Mouse (Mus musculus): ENCODE results near the gene Piezo1.

The Piezo1 gene

DNA sequence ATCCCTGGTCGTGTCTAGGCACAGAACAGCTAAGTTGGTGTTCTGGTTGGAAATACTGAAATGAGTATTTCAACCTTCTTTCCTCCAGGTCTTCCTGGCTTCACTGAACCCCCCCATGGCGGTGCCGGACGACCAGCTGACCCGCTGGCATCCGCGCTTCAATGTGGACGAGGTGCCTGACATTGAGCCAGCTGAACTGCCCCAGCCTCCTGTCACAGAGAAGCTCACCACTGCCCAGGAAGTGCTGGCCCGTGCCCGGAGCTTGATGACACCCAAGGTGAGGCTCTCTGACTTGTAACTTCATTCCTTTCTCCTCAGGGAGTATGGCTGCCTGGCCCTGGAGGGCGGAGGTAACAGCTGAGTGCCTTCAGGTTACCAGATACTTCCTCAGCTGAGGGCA lies 20.0 kb upstream of the Piezo1 start:
- no peak for DNase-seq (ENCODE audit: low spot score)

DNA sequence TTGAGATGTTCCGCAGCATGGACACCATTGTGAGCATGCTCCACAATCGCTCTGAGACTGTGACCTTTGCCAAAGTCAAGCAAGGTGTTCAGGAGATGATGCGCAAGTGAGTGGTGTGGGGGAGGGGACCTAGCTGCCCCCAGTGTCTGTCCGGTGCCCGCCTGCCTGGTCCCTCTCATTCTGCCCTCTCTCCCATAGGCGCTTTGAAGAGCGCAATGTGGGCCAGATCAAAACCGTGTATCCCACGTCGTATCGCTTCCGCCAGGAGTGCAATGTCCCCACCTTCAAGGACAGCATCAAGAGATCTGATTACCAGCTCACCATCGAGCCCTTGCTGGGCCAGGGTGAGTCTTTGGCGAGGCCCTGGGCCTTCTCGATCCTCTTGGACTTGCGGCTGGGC lies 18.9 kb upstream of the Piezo1 start:
- no peak for DNase-seq (ENCODE audit: low spot score)

DNA sequence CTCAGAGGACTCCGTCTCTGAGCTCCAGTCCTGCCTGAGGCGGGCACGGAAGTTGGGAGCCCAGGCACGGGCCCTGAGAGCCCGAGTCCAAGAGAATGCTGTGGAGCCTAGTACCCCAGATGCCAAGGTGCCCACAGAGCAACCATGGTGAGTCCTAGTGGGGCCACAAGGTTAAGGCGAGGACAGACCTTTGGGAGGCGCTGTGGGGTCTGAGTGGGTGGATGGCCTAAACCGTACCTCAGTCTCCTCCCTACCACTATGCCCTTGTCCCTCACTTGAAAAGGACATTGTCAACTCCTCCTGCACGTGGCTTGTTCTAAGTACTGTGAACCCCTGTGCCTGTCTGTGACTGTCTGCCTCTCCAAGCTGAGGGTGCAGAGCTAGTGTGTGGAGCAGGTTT lies 18.2 kb upstream of the Piezo1 start:
- DNase-seq (ENCODE audit: low spot score) = no peak

DNA sequence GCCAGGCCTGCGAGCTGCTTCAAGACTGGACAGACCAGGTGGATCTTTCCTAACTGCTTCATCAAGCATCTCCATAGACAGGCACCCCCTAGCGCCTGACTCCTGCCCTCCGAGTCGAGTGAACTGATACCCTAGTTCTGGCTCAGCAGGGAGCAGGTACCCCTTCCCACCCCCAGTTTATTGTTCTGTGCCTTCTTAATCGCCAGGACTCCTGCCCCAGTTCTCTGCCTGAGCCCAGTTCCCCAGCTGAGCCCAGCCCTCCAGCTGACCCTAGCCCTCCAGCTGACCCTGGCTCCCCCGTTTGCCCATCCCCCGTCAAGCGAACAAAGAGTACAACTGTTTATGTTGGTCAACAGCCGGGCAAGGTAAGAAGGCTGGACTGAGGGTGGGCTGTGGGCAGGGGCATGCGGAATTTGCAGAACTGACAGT lies 17.8 kb upstream of the Piezo1 start:
- no peak for DNase-seq (ENCODE audit: low spot score)

DNA sequence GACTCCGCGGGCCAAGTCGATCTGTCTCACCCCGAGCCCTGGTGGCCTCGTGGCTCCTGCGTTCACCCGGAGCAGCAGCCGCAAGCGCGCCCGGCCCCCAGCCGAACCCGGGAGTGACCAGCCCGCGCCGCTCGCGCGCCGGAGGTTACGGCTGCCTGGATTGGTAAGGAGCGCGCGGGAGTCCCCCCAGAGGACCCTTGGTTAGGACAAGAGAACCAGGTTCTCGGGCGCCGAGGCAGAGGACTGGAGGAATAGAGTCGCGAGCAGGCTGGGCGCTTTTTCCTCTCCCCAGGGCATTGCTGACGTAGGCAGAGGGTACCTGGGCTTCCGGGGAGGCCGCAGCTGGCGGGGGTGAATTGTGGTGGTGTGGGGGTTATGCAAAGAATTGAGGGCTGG lies 17.0 kb upstream of the Piezo1 start:
- DNase-seq (ENCODE audit: low spot score) = no peak

DNA sequence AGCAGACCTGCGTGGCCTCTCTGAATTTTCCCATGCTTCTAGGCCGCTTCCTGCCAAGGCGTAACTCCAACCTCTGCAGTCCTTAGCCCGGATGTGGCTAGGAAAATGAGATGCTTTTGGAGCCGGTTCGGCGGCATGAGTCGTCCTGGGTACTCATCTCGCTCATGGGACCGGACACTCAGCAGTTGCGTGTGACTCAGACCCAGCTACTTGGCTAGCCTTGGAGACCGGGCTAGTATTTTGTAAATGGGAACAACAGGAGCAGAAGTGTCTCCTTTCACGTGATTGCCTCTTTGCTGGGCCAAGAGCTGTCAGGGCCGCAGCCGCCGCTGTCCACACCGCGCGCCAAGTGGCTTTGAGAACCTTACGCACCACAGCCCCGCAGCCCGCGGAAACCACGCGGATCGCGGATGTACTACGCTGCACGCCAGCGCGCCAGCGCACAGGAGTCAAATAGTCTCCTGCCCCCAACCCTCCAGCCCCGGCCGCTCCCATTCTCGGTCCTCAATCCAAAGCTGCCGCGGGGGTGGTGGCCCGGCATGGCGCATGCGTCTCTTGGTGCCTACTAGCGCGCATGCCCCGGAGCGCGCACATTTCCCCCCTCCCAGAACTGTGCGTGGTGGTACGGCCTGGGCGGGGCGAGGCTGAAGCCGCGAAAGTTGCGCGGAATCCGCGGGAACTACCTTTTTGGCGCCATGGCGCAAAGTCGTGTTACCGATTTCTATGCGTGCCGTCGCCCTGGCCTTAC lies 16.4 kb upstream of the Piezo1 start, which contains the start of gene Cdt1:
Cdt1 (plus strand) TSS at position 655 of the 748 bp plus-strand sequence.
- peak; percentile 95 for DNase-seq (ENCODE audit: low spot score)

DNA sequence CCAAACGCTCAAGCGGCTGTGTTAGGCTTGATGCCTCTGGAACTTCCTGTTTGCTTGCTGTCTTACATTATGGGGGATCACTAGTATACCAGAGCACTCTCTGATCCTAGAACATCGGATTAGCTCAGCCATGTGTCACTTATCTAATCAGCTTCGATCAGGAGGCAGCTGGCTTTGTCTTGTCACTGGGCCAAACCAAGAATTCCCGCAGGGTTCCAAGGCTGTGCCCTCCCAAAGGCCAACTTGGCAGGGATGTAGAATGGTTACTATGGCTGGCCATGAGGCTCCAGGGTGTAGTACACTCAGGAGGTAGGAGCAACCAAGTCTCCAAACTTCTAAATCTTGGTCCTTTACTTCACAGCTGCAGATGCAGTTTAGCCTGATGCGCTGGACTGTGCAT lies 15.6 kb upstream of the Piezo1 start:
- DNase-seq (ENCODE audit: low spot score) = no peak

DNA sequence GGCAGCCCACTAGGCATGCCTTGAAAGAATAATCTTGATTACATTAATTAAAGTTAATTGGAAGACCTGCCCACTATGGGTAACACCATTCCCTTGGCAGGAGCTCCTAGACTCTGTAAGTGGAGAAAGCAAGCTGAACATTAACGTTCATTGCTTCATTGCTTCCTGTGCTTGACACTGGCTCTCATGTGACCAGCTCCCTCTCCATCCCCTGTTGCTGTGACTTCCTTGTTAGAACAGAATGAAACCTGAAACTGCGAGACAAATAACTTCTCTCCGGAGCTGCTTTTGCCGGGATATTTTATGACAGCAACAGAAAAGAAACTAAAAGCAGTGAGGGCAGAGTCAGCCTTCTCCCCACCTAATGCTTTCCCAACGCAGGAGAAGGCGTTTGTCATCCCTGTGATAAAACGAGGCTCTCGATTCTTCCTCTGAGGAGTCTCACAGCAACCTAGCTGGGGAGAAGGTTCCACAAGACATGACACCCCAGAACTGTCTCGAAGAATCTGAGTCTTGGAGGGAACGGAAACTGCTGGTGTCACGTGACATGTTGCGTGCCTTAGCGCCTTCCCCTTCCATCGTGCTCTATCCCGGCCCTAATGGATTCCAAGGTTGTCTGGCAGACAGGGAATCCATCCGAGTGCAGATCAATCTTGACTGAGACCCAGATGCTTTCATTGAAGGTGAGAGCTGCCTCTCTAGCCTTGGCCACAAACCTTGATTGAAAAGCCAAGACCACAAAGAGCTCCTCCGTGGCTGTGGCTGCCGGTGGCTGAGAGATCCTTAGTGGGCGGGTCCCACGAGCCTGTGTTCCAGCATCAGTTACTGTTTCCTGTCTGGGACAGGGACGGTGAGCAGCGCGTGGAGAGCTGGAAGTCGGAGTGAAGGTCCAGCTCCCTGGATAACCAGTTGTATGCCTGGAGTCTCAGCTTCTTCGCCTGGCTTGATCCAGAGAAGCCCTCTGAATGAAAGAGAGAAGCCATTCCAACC lies 13.5 kb upstream of the Piezo1 start:
- no peak for DNase-seq (ENCODE audit: low spot score)

DNA sequence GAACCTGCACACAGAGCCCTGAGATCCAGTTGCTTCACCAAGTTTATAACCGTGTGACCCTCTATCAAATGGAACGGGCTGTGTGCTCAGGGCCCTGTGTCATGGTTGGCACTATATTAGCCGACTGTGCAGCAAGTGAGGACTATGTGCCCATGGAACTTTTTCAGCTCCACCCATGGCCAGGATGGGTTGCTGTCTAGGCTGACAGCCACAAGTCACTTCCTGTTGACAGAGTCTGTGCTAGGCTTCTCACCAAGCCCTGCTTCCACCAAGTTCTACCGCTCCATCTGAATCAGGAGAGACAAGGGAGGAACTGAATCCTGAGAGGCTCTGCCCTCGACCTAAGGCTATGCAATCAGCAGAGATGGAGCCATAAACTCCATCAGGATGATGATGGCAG lies 10.1 kb upstream of the Piezo1 start:
- DNase-seq (ENCODE audit: low spot score) = no peak

DNA sequence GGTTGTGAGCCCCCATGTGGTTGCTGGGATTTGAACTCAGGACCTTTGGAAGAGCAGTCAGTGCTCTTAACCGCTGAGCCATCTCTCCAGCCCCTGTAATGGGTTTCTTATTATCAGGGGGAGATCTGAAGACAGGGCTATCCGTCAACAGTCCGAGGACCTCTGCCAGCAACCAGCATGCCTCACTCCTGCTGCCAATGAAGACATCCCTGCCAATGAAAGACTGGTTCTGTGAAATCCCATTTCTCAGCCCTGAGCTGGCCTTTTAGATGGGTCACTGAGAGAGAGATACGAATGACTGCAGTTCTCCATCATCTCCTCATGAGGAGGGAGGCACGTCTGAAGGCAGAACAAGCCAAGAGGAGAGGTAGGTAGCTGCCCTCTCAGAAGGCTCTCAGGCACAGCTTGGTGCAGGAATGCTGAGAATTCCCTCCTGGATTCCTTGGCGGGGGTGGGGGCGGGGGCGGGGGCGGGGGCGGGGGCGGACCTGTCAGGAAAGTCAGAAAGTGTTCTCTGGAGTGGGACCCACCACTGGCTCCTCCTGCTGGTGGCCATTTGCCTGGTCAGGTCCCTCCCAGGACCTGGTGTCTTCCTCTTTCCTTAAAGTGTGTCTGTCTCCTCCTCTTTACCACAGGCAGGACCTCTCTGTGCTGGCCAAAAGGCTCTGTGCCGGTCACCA lies 7.7 kb upstream of the Piezo1 start:
- DNase-seq (ENCODE audit: low spot score) = no peak

DNA sequence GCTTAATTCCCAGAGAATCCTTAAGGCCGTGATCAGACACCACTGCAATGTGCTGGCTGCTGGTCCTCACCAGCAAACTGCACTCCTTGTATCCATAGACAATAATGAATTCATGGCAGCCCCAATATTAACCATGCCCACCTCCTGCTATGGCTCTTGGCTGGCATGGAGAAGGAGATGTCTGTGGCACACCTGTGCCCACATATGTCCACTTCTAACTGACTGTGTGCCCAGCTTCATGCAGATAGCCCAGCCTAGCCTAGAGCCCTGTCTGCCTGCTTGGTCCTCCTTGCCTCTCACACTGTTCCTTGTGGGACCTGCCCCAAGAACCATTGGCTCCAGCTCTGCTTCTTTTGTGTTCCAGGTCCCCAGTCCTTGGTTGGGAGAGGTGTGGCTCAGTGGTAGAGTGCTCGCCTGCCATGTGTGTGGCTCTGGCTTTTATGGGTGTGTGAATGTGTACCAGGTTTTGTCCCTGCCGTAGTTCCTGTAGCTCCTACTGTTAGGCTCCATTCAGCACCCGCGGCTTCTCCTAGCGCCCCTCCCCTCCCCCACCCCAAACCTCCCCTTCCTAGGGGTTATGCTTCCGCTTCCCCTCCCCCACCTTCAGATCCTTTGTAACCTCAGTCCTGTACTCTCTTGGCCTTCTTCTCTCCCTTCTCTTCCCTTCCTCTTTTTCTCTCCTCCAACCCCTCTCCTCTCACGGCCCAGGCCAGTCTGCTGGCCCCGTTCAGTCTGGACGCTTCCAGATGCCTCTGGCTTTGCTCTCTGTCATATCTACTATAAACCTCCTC lies 6.3 kb upstream of the Piezo1 start:
- no peak for DNase-seq (ENCODE audit: low spot score)

DNA sequence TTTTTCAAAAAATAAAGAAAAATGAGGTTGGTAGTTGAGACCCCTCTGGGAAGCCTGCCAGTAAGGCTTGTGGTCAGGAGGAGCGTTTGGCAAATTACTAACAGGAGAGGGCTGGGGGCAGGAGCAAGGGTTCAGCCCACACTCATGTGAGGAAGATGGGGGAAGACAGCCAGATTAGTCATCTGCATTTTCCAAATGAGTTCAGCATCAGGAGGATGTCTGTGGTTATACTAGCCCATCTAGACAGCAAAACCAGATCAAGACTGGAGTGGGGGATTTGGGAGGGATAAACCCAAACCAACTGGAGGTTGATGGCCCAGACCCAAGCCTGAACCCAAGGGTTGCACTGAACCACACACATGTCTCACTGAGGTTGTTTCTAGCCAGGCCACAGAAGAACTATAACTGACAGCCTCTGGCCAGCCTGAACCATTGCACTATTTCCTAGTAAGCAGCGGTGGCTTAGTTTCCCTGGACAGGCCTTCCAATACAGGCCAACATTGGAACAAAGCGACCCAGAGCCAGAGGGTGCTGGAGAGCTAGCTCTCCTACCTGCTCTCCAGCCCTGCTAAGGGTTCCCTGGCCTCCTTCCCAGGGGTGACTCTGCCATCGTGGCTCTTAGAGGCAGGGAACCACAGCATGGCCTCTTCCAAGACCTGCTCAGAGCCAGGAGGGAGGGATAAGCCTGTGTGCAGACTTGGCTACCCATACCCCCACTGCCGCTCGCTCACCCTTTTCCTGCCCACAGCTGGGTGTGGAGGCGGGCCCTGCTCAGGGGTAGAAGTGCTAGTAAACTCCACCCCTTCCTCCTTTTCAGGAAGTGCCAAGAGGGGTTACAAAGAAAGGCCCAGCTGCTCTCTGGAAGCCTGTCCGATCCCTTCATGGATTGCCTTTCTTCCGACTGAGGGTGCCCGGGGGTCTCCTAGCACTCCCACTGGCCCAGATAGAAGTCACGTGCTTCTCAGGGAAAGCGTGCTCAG lies 5.2 kb upstream of the Piezo1 start:
- peak; percentile 43 for DNase-seq (ENCODE audit: low spot score)

DNA sequence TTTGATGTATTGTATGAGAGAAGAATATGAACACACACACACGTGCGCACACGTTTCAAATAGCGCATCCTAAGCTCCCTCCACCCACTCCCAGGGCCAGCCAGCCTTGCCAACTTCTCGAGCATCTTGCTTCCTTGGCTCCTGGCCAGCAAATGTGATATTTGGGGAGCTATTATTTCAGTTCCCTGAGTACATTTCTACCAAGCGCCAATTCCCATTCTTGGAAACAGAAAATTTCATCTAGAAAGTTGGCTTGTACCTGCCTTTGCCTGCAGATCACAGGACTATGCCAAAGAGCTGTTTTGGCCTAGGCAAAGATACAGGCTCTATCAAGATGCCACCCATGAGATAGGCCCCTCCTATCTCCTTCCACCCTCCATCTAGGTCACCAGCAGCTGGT lies 3.7 kb upstream of the Piezo1 start:
- DNase-seq (ENCODE audit: low spot score) = no peak

DNA sequence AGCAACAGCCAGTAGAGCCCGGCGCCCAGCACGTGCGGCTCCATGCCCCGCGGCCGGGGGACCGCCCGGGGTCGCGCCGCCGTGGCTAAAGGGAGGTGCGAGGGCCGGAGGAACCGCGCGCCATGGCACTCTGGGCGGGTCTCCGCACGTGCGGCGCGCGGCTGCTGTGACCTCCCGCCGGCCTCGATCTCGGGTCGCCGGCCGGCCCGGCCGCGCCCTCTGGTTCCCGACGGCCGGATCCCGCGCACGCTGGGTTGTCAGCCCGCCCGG lies 199 bp downstream of the Piezo1 start:
- DNase-seq (ENCODE audit: low spot score) = no peak

DNA sequence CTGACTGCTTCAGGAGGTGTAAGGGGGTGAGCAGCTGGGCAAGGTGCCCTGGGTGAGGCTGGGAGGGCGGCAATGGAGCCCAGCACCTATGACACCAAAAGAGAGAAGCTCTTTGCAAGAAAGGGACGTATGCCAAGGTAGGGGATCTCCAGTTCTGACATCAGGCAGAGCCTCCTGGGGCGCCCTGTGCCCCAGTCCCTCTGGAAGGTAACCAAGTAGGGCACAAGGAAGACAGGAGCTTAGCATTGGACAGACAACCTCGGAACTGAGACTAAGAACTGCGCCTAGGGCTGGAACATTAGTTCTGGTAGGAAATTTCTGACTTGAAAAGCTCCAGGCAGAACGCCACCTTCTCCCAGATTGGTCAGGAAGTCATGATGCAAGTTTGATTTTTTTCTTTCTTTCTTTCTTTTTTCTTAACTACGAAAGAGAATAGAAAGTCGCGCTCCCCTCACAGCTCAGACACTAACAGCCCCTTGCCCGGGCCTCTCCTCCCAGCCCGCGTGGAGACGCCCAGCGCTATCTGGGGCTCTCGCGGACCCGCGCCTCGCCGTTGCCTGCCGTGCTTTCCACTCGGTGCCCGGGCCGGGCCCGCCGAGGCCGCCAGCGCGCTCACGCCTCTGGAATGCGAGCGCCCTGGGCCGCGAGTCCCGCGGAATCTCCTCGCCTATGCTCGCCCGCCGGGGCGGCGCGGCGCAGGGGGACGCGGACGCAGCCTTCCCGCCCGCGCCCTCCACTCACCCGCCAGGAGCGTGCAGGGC lies 715 bp downstream of the Piezo1 start:
- peak; percentile 69 for DNase-seq (ENCODE audit: low spot score)

DNA sequence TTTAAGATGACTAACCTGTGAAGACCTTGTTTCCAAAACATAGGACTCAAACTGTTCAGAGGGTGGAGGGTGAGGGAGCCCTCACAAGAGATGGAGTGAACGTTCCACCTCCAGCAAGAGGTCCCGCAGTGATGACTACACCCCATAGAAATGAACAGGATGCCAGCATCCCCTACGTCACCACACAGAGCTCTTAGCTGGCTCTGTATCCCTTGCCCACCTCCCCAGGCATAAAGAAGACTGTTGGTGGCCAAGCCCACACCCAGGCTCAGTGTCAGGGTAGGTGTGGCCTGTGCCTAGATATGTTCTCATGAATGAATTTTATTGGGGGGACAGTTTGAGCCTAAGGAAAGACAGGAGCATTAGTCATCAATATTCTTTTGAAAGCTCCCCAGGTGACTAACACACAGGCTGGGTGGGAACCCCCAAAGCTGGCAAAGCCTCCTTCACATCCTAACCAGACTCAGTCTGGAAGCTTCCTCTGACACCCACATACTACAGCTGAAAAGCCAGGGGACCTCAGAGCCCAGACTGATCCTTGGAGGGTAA lies 2.2 kb downstream of the Piezo1 start:
- DNase-seq (ENCODE audit: low spot score) = no peak

DNA sequence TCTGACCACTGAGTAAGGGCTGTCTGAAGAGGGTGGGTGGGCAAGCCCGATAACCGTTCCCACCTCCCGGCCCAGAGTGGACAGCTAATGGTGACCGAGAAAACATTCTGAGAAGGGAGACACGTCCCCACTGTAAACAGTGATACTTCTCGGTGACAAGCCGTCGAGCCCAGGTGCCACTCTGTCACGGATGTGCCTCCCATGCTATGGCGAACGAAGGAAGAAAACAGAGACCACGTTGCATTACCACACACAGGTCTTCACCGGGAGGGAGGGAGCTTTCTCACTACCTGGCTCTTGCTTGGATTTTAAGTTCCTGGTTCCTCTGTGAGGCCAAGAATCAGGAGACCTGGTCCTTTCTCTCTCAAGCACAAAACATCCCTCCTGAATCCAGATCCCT lies 2.8 kb downstream of the Piezo1 start:
- no peak for DNase-seq (ENCODE audit: low spot score)

DNA sequence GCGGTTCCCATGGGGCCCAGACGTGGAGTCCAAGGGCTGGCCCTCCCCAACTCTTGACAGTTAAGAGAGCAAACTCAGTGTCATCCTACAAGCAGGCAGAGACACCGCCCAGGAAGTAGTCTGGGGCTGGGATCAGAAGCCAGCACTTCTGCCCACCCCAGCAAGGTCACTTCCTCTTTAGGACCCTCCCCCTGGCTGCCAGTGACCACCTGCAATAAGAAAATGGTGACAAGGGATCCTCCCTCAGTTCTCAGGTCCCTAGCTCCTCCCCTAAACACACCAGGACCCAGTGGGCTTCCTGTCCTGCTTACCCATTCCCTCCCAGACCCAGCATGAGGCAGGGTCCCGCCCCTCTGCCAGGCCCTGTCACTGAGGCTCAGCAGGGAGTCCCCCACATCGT lies 3.3 kb downstream of the Piezo1 start:
- no peak for DNase-seq (ENCODE audit: low spot score)

DNA sequence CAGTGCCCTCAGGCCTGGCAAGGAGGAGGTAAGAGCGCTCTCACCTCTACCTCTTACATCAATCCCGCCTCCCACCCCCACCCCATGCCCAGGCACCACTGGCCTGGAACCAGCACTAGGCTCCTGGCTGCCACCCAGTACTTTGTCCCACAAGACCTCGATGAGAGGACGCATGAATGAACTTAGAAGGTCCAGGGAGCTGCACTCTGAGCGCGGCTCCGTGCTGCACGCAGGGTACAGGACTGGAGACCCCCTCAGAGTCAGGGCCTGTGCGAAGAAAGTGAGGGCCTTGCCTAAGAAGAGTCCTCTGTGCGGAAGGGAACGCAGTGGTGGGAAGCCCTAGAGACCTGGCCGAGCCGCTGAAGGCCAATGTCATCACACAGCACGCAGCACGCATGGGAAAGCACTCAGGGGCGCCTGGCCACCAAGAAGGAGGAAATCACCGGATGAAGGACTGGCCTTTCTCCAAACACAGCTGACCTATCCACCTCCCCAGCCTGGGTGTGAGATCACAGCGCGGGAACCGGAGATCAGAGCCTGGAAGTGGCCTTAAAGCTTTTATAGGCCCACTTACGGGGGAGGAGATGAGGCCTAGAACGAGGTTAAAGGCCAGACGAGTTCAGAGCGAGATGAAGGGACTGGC lies 4.2 kb downstream of the Piezo1 start:
- no peak for DNase-seq (ENCODE audit: low spot score)

All from urinary bladder, postnatal 14 days (tissue).